Mouse (Mus musculus) gastrocnemius, adult 2 months (tissue): ENCODE measurements around the gene Tex14. TPM values are rescaled to one million over a fixed set of nuclear protein-coding genes. Genes with fewer than 3 reads are reported as not detected.
A peak's percentile ranks its signal among the peaks of the same experiment; 100 is the strongest.
"Not testable (repeated sequence)": the region's sequence is repeated elsewhere in the genome, so short reads cannot be mapped to it uniquely, and the experiment has no call there.

Experiments
- DNase-seq: peaks from one replicate; pipeline ENCODE4 v3.0.0; 2022
- H3K27ac ChIP-seq: fragments of 200-600 bp; 2 replicates; pipeline ENCODE4 v1.8.1; 2022; ENCODE audit warnings: mild to moderate bottlenecking
- H3K4me3 ChIP-seq: fragments of 200-600 bp; 2 replicates; pipeline ENCODE4 v1.8.1; 2022; ENCODE audit warnings: mild to moderate bottlenecking, moderate library complexity
- CTCF ChIP-seq: fragments of 200-600 bp; IDR thresholded peaks from 2 replicates; pipeline ENCODE4 v1.8.1; 2022; ENCODE audit warnings: antibody characterized with exemption, mild to moderate bottlenecking, moderate library complexity
- intact Hi-C: fragments of 180-260 bp; cut with DNase I; formaldehyde crosslinking; loops from one replicate; pipeline ENCODE4 v1.15.1; 2025
- total RNA-seq, 2 experiments: library from RNA; stranded (reverse); gene quantifications; 2 replicates each; pipeline ENCODE4 v1.2.3; 2021

Tex14 gene
- total RNA-seq, 2 experiments from 2014 or later, result not detected

DNA sequence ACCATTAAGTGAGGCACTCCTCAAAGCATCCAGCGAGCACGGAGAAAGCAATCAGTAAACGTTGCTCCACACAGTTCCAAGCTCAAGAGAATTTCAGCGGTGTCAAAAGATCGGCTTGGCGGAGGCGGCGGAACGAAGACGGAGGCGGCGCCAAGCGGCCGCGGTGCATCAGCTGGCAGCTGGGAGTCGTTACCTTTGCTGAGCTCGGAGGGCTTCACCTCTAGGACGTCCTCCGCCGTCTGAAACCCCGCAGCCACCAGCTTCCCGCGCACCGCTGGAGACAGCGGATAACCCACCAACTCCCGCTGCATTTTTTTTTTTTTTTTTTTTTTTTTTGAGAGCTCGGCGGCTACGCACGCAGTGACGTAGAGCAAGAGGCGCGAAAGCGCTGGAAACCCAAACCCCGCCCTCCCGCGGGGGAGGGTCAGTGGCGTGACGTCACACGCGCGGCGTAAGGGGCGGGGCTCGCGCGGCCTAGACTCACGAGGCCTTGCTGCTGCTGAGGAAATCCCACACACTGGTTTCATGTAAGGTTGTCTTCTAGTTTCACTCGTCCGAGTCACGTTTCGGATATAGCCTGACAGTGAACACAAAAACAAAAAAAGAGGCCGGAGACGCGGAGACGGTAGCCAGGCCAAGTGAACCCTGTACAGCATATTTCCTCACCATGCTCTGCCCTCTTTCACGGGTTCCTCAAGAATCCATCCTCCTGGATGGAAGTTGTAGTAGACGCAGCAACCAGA is 583 bp upstream of the Tex14 start:
- intact Hi-C loops, result loop anchor here (5.0 kb wide), 1 partner anchor 187 kb away; no protein-coding TSS in a partner anchor
- peak overlapping the region; percentile 90 for H3K27ac ChIP-seq
- no peak; the same call in 1 of the 2 replicates for TF ChIP-seq CTCF
- H3K4me3 ChIP-seq, result peak overlapping the region; percentile 87
- peak; percentile 95 for DNase-seq

DNA sequence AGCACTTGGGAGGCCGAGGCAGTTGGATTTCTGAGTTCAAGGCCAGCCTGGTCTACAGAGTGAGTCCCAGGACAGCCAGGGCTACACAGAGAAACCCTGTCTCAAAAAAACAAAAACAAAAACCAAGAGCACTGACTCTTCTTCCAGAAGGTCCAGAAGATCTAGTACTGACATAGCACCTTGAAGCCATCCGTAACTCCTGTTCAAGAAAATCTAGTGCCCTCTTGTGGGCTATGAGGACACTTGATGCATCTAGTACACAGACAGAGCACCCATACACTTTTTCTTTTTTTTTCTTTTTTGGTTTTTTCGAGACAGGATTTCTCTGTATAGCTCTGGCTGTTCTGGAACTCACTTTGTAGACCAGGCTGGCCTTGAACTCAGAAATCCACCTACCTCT is 8.5 kb downstream of the Tex14 start:
- intact Hi-C loops, result loop anchor here (10.0 kb wide), 1 partner anchor 289 kb away; the partner anchor contains the start of gene Trim37
- TF ChIP-seq CTCF, result peak; percentile 41
- not testable (repeated sequence) for H3K27ac ChIP-seq, H3K4me3 ChIP-seq, DNase-seq

DNA sequence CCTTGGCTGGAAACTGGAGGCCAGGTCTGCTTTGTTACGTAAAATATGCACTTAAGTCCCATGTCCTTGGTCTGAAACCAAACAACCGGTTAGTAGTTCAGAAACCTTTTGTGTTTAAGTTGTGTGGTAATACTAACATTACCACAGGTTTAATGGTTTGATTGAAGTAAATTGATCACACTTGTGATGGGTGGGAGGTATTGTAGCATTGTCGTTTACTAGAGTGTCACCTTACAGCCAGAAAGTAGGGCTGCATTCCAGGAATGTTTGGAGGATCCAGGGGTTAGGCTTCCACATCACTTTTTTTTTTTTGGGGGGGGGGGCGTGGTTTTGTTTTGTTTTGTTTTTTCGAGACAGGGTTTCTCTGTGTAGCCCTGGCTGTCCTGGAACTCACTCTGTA is 11.3 kb downstream of the Tex14 start:
- H3K4me3 ChIP-seq, result no peak overlapping the region
- H3K27ac ChIP-seq, result no peak overlapping the region
- DNase-seq, result no peak
- intact Hi-C loops, result loop anchor here (10.0 kb wide), 1 partner anchor 291 kb away; the partner anchor contains the start of gene Trim37
- TF ChIP-seq CTCF, result no peak

DNA sequence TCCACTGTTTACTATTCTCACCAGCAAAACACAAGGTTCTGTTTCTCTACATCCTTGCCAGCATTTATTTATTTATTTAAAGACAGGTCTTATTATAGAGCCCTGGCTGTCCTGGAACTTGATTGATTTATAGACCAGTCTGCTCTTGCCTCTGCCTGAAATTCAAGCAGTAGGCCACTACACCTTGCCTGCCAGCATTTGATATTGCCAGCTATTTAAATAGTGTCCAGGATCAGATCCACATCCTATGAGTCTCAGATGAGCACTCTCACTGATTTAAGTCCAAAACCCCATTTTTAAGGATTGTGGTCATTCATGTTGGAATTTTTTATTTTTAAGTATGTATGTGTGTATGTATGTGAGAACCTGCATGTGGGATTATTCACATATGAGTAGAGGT is 16.0 kb downstream of the Tex14 start:
- peak; percentile 30 for DNase-seq
- no peak overlapping the region for H3K4me3 ChIP-seq
- intact Hi-C loops, result loop anchor here (2.0 to 10.0 kb wide), 3 partner anchors 52 to 624 kb away; partner anchors contain the start of genes Mtmr4 and Srsf1
- peak overlapping the region; percentile 97; the same call in 1 of the 2 replicates for H3K27ac ChIP-seq
- no peak for TF ChIP-seq CTCF

DNA sequence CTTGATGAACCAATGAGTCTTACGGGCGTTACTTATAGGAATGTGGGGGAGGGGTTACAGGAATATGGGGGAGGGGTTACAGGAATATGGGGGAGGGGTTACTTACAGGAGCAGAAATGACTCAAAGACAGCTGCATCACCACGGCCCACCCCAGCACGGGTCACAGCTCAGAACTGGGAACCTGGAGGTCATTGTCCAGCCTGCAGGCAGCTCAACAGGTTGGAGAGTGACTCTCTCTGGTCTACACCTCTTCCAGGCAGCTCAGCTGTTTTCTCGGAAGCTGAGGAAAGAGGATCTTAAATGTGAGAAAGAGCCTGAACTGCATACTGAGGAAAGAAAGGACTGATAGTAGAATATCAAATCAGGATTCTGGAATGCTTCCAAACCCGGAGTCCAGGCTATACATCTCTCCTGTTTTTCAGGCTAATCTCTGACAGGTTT is 16.9 kb downstream of the Tex14 start:
- DNase-seq, result peak; percentile 40
- peak overlapping the region; percentile 72 for H3K4me3 ChIP-seq
- intact Hi-C loops, result loop anchor here (2.0 to 10.0 kb wide), 3 partner anchors 51 to 623 kb away; partner anchors contain the start of genes Mtmr4 and Srsf1
- peak overlapping the region; percentile 97 for H3K27ac ChIP-seq
- no peak for TF ChIP-seq CTCF

DNA sequence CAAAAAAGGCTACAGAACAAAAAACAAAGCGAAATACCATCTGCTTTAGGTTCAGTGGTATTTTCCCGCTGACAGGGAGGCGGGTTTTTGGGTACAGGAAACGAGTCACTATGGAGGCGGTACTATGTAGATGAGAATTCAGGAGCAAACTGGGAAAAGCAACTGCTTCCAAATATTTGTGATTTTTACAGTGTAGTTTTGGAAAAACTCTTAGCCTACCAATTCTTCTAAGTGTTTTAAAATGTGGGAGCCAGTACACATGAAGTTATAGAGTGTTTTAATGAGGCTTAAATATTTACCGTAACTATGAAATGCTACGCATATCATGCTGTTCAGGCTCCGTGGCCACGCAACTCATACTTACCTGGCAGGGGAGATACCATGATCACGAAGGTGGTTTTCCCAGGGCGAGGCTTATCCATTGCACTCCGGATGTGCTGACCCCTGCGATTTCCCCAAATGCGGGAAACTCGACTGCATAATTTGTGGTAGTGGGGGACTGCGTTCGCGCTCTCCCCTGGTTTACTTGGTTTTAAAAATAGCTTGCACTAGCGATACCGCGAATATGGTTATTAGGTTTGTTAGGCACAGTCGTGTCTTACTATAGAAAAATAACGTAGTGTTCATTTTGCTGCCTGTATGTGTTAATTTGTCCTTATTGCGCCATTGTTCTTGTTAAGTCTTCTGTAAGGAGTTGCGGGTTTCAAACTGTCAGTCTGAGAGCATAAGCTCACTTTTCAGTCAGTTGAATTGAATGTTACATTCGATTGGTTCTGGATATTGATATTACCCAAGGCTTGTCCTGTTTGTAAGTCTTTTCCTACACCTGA is 17.9 kb downstream of the Tex14 start:
- DNase-seq, result peak; percentile 75
- H3K4me3 ChIP-seq, result peak overlapping the region; percentile 72
- intact Hi-C loops, result loop anchor here (5.0 to 10.0 kb wide), 2 partner anchors 170 to 622 kb away; partner anchors contain the start of genes Mtmr4 and Srsf1
- H3K27ac ChIP-seq, result peak overlapping the region; percentile 97
- TF ChIP-seq CTCF, result no peak

DNA sequence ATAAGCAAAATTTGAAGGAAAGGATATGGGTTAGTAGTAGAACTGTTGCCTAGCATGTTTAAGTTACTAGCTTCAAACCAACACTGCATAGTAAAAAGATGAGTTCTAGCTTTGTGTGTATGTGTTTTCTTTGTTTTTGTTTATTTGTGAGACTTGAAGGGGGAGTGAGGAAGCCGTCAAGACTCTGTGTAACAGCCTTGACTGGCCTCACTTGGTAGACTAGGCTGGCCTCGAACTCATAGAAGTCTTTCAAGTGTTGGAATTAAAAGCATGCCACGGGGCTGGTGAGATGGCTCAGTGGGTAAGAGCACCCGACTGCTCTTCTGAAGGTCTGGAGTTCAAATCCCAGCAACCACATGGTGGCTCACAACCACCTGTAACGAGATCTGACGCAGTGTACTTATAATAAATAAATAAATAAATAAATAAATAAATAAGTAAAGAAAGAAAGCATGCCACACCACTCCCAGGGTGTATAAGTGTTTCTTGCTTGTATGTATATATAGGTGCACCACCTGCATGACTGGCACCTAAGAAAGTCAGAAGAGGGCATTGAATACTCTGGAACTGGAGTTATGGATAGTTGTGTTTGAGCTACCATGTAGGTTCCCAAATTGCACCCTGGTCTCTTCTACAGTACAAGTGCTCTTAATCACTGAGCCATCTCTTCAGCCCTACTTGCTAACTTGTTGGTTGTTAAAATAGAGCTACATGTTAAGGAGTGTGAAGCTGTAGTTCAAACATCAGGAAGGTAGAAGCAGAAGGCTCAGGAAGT is 18.9 kb downstream of the Tex14 start:
- intact Hi-C loops, result loop anchor here (5.0 to 10.0 kb wide), 2 partner anchors 169 to 621 kb away; partner anchors contain the start of genes Mtmr4 and Srsf1
- peak overlapping the region; percentile 97 for H3K27ac ChIP-seq
- H3K4me3 ChIP-seq, result no peak overlapping the region
- no peak for DNase-seq
- TF ChIP-seq CTCF, result no peak

DNA sequence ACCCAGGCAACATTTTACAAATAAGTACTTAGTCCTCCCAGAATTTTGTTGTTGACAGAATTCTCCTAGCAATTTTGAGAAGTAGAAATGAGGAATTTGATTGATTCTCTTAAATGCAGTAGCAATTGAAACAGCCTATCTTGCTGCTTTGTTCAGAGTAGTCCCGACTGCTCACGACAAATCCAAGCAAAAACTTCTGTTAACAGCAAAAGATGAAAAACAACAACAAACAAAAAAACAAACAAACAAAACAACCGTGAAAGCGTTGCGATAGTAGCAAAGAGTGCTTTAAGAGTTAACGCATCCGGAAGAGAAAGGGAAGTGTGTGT is 21.2 kb downstream of the Tex14 start:
- TF ChIP-seq CTCF, result no peak
- peak overlapping the region; percentile 67 for H3K4me3 ChIP-seq
- DNase-seq, result no peak
- H3K27ac ChIP-seq, result peak overlapping the region; percentile 92
- intact Hi-C loops, result loop anchor here (2.0 to 10.0 kb wide), 4 partner anchors 17 to 619 kb away; partner anchors contain the start of gene Srsf1

DNA sequence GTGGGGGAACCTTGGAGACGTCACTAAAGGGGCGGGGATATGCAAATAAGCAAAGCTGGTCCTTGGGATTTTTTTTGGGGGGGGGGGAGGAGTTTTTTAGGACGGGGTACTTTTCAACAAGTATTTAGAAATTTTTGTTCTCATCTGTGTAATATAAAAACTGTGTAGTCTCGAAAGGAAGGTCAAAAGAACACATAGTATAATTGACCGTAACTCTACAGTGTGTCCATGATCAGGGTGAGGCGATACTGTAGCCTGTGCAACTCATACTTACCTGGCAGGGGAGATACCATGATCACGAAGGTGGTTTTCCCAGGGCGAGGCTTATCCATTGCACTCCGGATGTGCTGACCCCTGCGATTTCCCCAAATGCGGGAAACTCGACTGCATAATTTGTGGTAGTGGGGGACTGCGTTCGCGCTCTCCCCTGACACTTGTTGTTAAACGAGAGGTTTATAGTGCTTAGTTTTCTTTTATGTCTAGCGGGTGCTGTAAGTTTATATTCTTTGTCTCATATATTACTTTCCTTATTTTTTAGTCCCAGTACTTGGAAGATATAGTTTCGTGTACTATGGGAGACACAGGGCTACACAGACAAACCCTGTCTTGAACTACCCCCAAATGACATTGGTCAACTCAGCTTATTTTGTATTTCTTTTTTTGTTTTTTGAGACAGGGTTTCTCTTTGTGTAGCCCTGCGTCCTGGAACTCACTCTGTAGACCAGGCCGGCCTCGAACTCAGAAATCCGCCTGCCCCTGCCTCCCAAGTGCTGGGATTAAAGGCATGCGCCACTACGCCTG is 21.8 kb downstream of the Tex14 start:
- peak overlapping the region; percentile 92 for H3K27ac ChIP-seq
- DNase-seq, result peak; percentile 85
- H3K4me3 ChIP-seq, result peak overlapping the region; percentile 67
- intact Hi-C loops, result loop anchor here (2.0 to 10.0 kb wide), 4 partner anchors 16 to 618 kb away; partner anchors contain the start of gene Srsf1

DNA sequence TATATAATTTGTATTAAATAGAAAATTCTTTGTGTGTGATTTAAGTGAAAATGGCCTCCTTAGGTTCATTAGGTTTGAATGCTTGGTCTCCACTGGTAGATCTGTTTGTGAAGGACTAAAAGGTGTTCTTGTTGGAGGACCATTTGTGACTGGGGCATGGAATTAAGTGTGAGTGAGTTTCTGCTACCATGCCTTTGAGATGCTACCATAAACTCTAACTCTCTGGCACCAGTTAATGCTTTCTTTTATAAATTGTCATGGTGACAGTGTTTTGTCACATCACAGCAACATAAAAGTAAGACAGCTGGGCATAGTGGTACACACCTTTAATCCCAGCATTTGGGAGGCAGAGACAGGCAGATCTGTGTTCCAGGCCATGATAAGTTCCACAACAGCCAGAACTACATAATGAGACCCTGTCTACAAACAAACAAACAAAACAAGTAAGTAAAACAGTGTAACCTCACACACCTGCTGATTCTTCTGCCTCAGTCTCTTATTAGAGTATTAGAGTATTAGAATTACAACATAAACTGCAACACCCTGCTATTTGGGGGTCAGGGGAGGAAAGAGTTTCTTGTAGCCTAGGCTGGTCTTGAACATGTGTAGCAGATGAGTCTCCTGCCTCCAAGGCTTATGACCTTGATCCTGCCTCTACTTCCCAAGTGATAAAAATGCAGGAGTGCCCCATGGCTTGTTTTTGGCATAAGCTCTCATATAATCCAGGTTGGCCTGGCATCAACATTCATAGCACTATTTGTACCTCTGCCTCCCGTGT is 22.6 kb downstream of the Tex14 start:
- DNase-seq, result no peak
- intact Hi-C loops, result loop anchor here (2.0 to 10.0 kb wide), 4 partner anchors 15 to 617 kb away; partner anchors contain the start of gene Srsf1
- no peak for TF ChIP-seq CTCF
- no peak overlapping the region for H3K4me3 ChIP-seq
- H3K27ac ChIP-seq, result peak overlapping the region; percentile 92
